Mouse (Mus musculus) midbrain, postnatal 0 days (tissue): ENCODE measurements around the gene Ccnj. TPM values are rescaled to one million over a fixed set of nuclear protein-coding genes. Genes with fewer than 3 reads are reported as not detected.

Experiments used
- ATAC-seq: fragments of 200-750 bp; cut with Nextera tagmentation; 2 replicates; pipeline ENCODE4 v1.8.0; 2017; ENCODE audit warnings: moderate number of reproducible peaks, mild to moderate bottlenecking, moderate TSS enrichment, moderate library complexity; ENCODE audit not compliant: low FRiP score
- DNase-seq: peaks from one replicate; pipeline ENCODE4 v3.0.0-alpha.2; 2015; ENCODE audit warnings: low spot score
- H3K27ac ChIP-seq: fragments of 300-500 bp; sonication (generic); 2 replicates; pipeline ENCODE4 v1.5.1; 2014; ENCODE audit warnings: low read depth, mild to moderate bottlenecking, low read length, mixed read lengths
- H3K27me3 ChIP-seq: fragments of 300-500 bp; sonication (generic); 2 replicates; pipeline ENCODE4 v1.6.1; 2014; ENCODE audit warnings: low read length, control low read depth, mixed read lengths; ENCODE audit not compliant: insufficient read depth
- H3K36me3 ChIP-seq: fragments of 300-500 bp; sonication (generic); 2 replicates; pipeline ENCODE4 v1.6.1; 2014; ENCODE audit warnings: low read length, control low read depth, mixed read lengths; ENCODE audit not compliant: insufficient read depth
- H3K4me1 ChIP-seq: fragments of 300-500 bp; sonication (generic); 2 replicates; pipeline ENCODE4 v1.6.1; 2014; ENCODE audit warnings: mild to moderate bottlenecking, control low read depth, antibody characterized with exemption, low read length, mixed read lengths; ENCODE audit not compliant: insufficient read depth
- H3K4me2 ChIP-seq: fragments of 300-500 bp; sonication (generic); 2 replicates; pipeline ENCODE4 v1.6.1; 2014; ENCODE audit warnings: low read depth, mild to moderate bottlenecking, low read length, mixed read lengths; ENCODE audit not compliant: poor library complexity, severe bottlenecking
- H3K4me3 ChIP-seq: fragments of 300-500 bp; sonication (generic); 2 replicates; pipeline ENCODE4 v1.5.1; 2014; ENCODE audit warnings: low read depth, mild to moderate bottlenecking, low read length, moderate library complexity
- H3K9ac ChIP-seq: fragments of 300-500 bp; sonication (generic); replicated peaks from 2 replicates; pipeline ENCODE4 v1.6.1; 2014; ENCODE audit warnings: mild to moderate bottlenecking, low read length, moderate library complexity, mixed read lengths; ENCODE audit not compliant: poor library complexity, severe bottlenecking
- H3K9me3 ChIP-seq: fragments of 300-500 bp; sonication (generic); 2 replicates; pipeline ENCODE4 v1.6.1; 2016; ENCODE audit warnings: low read length, control low read depth
- CTCF ChIP-seq: IDR thresholded peaks from 2 replicates; pipeline ENCODE4 v1.5.1; 2016; ENCODE audit warnings: antibody characterized with exemption, mild to moderate bottlenecking
- WGBS: fragments of 180-500 bp; shearing (Covaris S2); extraction: QIAGEN DNeasy Blood & Tissue Kit; methylation state at CpG from one replicate; pipeline ENCODE4 v1.1.7; 2014; 5-methylcytosine and 5-hydroxymethylcytosine counted together
- polyA plus RNA-seq: library from polyadenylated mRNA; unstranded; fragments of >200 nt; fragmentation: Nextera tagmentation; extraction: Ambion mirVana; gene quantifications from 2 replicates; pipeline ENCODE4 v1.2.1, GENCODE M21; 2015
- total RNA-seq: library from RNA; depleted of rRNA; stranded (reverse); fragments of >200 nt; gene quantifications from 2 replicates; pipeline ENCODE4 v1.2.3, GENCODE M21; 2014

Ccnj gene
- total and polyA plus RNA-seq, 2 experiments from 2014 or later: 9.7 to 16.6 TPM

DNA sequence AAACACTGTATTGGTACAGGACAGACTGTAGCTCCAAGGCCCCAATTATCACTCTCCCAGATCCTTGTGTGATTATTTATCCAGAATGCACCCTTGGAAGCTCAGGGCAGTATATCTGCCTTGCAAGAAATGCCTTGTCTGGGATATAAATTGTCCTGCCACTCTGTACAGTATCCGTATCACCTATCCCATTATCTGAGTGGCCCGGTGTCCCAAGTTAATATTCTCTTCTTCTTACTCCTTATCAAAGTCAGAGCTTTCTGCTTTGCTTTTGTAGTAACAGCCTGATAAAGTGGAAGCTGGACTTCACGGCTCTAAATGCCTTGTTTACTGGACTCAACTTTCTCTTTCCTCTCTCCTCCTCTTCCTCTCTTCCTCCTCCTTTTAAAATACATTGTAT is 18.3 kb upstream of the Ccnj start:
- 87% methylated on average over 3 of the region's 3 CpGs for WGBS
- no peak for TF ChIP-seq CTCF
- Histone ChIP-seq H3K4me1 (no peaks in the 10 kb centered on the region), H3K4me3 (no peak overlapping the region), H3K9me3 (no peaks in the 10 kb centered on the region), H3K27ac (no peak overlapping the region), H3K27me3 (no peaks in the 10 kb centered on the region), H3K36me3 (no peaks in the 10 kb centered on the region), H3K9ac (no peak overlapping the region), H3K4me2 (no peak overlapping the region)
- DNase-seq (no peak), ATAC-seq (no peak)

DNA sequence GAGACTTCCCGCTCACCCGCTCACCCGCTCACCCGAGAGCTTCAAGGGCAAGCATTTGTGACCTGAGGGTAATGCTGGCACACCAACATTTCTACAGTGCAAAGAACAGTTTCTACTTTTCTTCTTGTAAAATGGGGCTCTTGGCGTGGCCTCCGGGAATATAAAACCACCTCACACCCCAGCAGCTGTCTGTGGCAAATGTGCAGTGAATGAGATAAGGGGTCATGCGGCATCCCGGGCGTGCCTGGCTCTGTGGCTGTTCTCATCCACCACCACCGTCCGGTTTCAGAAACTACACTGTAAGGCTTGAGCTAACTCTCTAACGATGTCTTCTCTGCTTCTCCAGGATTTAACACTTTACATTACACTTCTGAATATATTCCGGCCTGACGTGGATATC is 17.7 kb upstream of the Ccnj start:
- no peak for ATAC-seq
- no peak for DNase-seq
- Histone ChIP-seq H3K4me2 (no peak overlapping the region), H3K27ac (no peak overlapping the region), H3K4me3 (no peak overlapping the region), H3K27me3 (no peaks in the 10 kb centered on the region), H3K4me1 (no peaks in the 10 kb centered on the region), H3K9me3 (no peaks in the 10 kb centered on the region), H3K36me3 (no peaks in the 10 kb centered on the region), H3K9ac (no peak overlapping the region)
- 87% methylated on average over 14 of the region's 14 CpGs for WGBS
- TF ChIP-seq CTCF: no peak

DNA sequence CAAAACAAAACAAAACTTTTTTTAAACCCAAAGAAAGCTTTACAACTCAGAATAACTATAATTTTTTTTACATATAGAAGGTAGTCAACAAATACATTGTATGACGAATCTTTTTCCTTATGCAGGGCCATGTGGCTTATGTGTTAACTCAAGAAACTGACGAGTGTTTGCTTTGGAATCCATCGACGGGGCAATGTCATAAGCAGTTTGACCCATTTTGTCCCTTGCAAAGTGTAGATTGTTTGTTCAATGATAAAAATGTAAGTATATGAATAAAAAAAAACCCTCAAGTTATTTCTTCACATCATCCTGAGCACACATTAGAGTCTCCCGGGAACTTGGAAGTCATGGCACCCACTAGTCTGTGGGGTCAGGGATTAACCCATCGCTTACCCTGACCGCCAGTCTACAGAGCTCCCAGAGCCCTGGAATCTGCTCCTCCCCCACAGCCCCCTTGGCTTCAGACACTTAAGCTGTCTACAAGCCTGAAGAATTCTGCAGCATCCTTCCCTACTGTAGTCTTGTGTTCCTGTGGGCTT is 15.4 kb upstream of the Ccnj start:
- 80% methylated on average over 7 of the region's 7 CpGs for WGBS
- Histone ChIP-seq H3K27me3 (no peaks in the 10 kb centered on the region), H3K4me3 (no peak overlapping the region), H3K9ac (no peak overlapping the region), H3K4me1 (no peaks in the 10 kb centered on the region), H3K9me3 (no peaks in the 10 kb centered on the region), H3K36me3 (no peaks in the 10 kb centered on the region), H3K27ac (no peak overlapping the region), H3K4me2 (no peak overlapping the region)
- no peak for TF ChIP-seq CTCF
- DNase-seq (no peak), ATAC-seq (no peak)

DNA sequence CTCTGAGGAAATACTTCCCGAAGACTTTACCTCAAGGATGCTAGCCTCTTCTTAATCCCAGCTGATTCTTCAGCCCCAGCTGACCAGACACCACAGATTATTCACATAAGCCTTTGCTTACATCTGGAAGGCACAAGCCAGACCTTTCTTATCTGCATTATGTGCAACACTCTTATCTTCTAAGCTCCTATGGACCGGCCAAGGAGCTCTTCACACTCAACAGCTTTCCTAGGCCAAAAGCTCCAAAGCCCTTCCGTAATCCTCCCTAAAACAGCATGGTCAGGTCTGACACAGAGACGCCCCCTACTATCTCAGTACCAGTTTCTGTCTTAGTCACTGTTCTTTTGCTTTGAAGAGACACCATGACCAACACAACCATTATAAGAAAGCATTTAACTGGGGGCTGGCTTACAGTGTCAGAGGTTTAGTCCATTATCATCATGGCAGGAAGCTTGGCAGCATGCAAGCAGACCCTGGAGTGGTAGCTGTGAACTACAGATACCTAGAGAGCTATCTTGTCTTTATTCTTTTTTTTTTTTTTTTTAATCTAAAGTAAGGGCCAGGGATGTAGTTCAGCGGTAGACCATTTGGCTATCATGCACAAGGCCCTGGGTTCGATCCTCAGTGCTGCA is 13.1 kb upstream of the Ccnj start:
- Histone ChIP-seq H3K9me3 (no peaks in the 10 kb centered on the region), H3K27ac (no peak overlapping the region), H3K4me2 (no peak overlapping the region), H3K27me3 (no peaks in the 10 kb centered on the region), H3K9ac (no peak overlapping the region), H3K4me3 (no peak overlapping the region), H3K4me1 (no peaks in the 10 kb centered on the region), H3K36me3 (no peaks in the 10 kb centered on the region)
- WGBS: 84% methylated on average over 6 of the region's 6 CpGs
- DNase-seq (no peak), ATAC-seq (no peak)
- no peak for TF ChIP-seq CTCF

DNA sequence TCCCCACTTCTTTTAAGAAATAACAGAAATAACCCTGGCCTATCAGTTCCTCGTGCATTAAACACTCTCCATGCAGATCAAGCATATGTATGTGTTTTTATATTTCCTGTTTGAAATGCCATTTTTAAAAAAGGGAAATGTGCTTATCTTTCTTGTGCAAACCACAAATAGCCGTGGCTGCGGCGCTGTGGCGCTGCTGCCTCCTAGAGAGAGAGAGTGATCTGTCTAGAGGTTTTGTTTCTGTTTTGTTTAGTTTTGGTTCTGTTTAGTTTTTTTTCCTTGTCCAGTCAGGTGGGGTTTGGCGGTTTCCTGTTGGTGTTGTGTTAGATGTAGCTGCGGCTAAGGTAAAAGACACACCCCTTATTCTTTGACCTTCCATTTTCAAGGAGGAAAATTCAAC is 12.3 kb upstream of the Ccnj start:
- ATAC-seq (no peak), DNase-seq (no peak)
- peak; percentile 22; the same call in 1 of the 2 replicates for TF ChIP-seq CTCF
- Histone ChIP-seq H3K4me1 (no peaks in the 10 kb centered on the region), H3K4me2 (no peak overlapping the region), H3K36me3 (no peaks in the 10 kb centered on the region), H3K27ac (no peak overlapping the region), H3K9me3 (no peaks in the 10 kb centered on the region), H3K4me3 (no peak overlapping the region), H3K27me3 (no peaks in the 10 kb centered on the region), H3K9ac (no peak overlapping the region)
- WGBS: 78% methylated on average over 7 of the region's 7 CpGs

DNA sequence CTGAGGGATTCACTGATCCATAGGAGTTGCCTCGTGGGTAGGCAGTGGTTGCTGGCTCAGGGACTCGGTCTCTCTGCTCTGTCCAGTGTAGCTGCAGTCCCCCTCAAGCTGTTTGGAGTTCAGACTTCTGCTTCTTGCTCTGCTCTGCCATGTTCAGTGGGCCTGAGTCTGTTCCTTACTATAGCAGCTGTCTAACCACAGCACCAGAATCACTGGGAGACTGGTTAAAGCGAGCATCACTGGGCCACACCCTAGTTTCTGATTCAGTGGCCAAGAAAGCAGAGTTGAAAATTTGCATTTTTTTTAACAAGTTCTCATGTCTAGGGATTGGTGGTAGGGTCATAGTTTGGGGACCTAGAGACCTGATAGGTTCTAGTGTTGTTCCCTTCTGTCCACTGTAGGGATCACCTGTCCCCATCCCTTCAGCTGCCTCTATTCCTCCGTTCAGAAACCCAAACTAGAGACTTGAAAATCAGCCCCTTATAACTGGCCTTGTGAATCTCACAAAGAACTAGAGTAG is 9.7 kb upstream of the Ccnj start:
- WGBS: 80% methylated on average over 4 of the region's 4 CpGs
- no peak overlapping the region for H3K4me3 ChIP-seq
- no peak overlapping the region for H3K27ac ChIP-seq
- no peaks in the 10 kb centered on the region for H3K9me3 ChIP-seq
- TF ChIP-seq CTCF: no peak
- H3K27me3 ChIP-seq: no peaks in the 10 kb centered on the region
- H3K9ac ChIP-seq: no peak overlapping the region
- ATAC-seq: no peak
- no peaks in the 10 kb centered on the region for H3K4me1 ChIP-seq
- DNase-seq: no peak
- no peak overlapping the region for H3K4me2 ChIP-seq
- H3K36me3 ChIP-seq: no peaks in the 10 kb centered on the region
